Mouse (Mus musculus) hindbrain, embryonic 11.5 days (tissue): ENCODE measurements around the gene Olfr1355. TPM values are rescaled to one million over a fixed set of nuclear protein-coding genes. Genes with fewer than 3 reads are reported as not detected.
"Not testable (repeated sequence)": the region's sequence is repeated elsewhere in the genome, so short reads cannot be mapped to it uniquely, and the experiment has no call there.

Source experiments
- ATAC-seq: fragments of 200-750 bp; cut with Nextera tagmentation; 2 replicates; pipeline ENCODE4 v1.8.0; 2017; ENCODE audit warnings: mild to moderate bottlenecking, moderate TSS enrichment, moderate library complexity; ENCODE audit not compliant: low FRiP score
- DNase-seq: peaks from one replicate; pipeline ENCODE4 v3.0.0-alpha.2; 2015; ENCODE audit warnings: low spot score
- H3K27ac ChIP-seq: fragments of 300-500 bp; sonication (generic); 2 replicates; pipeline ENCODE4 v1.5.1; 2014; ENCODE audit warnings: mild to moderate bottlenecking, low read depth, low read length
- H3K27me3 ChIP-seq: fragments of 300-500 bp; sonication (generic); 2 replicates; pipeline ENCODE4 v1.6.1; 2014; ENCODE audit warnings: mild to moderate bottlenecking, low read length, moderate library complexity, mixed read lengths; ENCODE audit not compliant: control insufficient read depth, insufficient read depth
- H3K36me3 ChIP-seq: fragments of 300-500 bp; sonication (generic); 2 replicates; pipeline ENCODE4 v1.6.1; 2014; ENCODE audit warnings: mild to moderate bottlenecking, low read length, moderate library complexity, mixed read lengths; ENCODE audit not compliant: control insufficient read depth, insufficient read depth
- H3K4me1 ChIP-seq: fragments of 300-500 bp; sonication (generic); replicated peaks from 2 replicates; pipeline ENCODE4 v1.6.1; 2014; ENCODE audit warnings: low read length, mixed read lengths; ENCODE audit not compliant: control insufficient read depth, insufficient read depth
- H3K4me2 ChIP-seq: fragments of 300-500 bp; sonication (generic); replicated peaks from 2 replicates; pipeline ENCODE4 v1.6.1; 2014; ENCODE audit warnings: mild to moderate bottlenecking, low read depth, low read length
- H3K4me3 ChIP-seq: fragments of 300-500 bp; sonication (generic); 2 replicates; pipeline ENCODE4 v1.5.1; 2014; ENCODE audit warnings: low read depth, low read length
- H3K9ac ChIP-seq: fragments of 300-500 bp; sonication (generic); 2 replicates; pipeline ENCODE4 v1.6.1; 2014; ENCODE audit warnings: low read depth, low read length
- H3K9me3 ChIP-seq: fragments of 300-500 bp; sonication (generic); 2 replicates; pipeline ENCODE4 v1.6.1; 2016; ENCODE audit warnings: low read length; ENCODE audit not compliant: control insufficient read depth
- WGBS: fragments of 180-500 bp; shearing (Covaris S2); extraction: QIAGEN DNeasy Blood & Tissue Kit; methylation state at CpG from one replicate; pipeline ENCODE4 v1.1.7; 2014; 5-methylcytosine and 5-hydroxymethylcytosine counted together
- polyA plus RNA-seq: library from polyadenylated mRNA; unstranded; fragments of >200 nt; fragmentation: Nextera tagmentation; extraction: Ambion mirVana; gene quantifications from 2 replicates; pipeline ENCODE4 v1.2.1, GENCODE M21; 2014

The Olfr1355 gene
- polyA plus RNA-seq: not detected in 2 replicates

DNA sequence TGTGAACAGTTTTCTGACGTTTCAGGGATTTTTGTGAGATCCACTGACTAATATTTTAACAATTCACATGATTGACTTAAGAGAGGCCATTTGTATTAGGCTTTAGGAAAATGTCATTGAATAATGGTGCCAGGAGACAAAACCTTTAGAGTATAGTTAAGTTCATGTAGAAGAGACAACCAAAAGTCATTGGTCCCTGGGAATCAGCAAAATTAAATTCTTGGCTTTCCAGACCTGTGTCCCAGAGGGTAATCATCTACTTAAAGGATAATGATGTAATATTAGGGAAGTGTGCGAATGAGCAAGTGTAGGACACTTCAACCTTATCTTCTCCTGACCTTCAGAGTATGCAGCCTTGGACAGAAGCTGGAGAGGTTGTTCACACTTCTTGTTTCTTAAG, at the start of gene Olfr1355:
Gene Olfr1355, plus strand, starts transcription at position 301 of the 400 bp plus-strand sequence.
- no peaks in the 10 kb centered on the region for H3K36me3 ChIP-seq
- no peak within 1 kb of the TSS for H3K4me2 ChIP-seq
- H3K9me3 ChIP-seq: no peaks in the 10 kb centered on the region
- H3K27me3 ChIP-seq: no peaks in the 10 kb centered on the region
- 67% methylated on average over 2 of the region's 2 CpGs for WGBS
- no peak for ATAC-seq
- no peak within 1 kb of the TSS for H3K4me3 ChIP-seq
- H3K9ac ChIP-seq: no peak within 1 kb of the TSS
- DNase-seq: no peak
- H3K4me1 ChIP-seq: no peaks in the 10 kb centered on the region
- H3K27ac ChIP-seq: no peak within 1 kb of the TSS

DNA sequence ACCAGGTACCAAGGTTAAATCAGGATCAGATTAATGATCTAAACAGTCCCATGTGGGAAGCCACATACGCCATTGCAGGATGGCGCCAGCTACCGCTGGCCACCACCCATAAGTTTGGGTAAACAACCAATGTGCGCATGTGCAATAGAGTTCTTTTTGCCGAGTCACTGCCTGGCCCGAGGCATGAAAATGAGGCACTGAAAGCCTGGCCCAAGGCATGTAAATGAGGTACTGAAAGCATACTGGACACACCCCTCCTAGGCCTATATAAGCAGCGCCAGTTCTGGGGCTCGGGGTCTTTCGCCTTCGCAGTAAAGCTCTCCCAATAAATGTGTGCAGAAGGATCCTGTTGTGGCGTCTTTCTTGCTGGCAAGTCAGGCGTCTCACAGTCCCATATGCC, 34.9 kb upstream of the Olfr1355 start:
- 92% methylated on average over 12 of the region's 12 CpGs for WGBS
- H3K36me3 ChIP-seq, H3K9me3 ChIP-seq, H3K9ac ChIP-seq, H3K27me3 ChIP-seq, H3K4me2 ChIP-seq, DNase-seq, ATAC-seq, H3K27ac ChIP-seq, H3K4me3 ChIP-seq, H3K4me1 ChIP-seq: not testable (repeated sequence)

DNA sequence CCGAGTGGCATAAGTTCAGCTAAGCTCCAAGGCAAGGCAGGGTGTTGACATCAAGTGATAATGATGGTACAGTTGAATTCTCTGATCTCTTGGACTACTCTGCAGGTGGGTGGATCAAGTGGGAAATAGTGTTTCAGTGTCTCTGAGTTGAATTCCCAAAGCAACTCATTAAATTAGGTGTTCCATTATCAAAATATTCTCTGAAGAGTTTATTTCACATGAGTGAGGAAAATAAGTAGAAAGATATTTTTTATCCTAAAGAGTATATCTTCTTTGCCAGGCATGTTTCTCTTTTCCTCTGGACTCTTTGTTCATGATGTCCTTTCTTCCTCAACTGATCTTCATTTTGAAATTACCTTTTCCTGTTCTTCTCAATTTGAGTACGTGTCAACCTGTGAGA, 23.3 kb upstream of the Olfr1355 start, which contains the start of gene Olfr1356:
Gene Olfr1356, minus strand, starts transcription at position 101 of the 400 bp plus-strand sequence.
- H3K9me3 ChIP-seq: no peaks in the 10 kb centered on the region
- no peak within 1 kb of the TSS for H3K9ac ChIP-seq
- no peak for DNase-seq
- no peak within 1 kb of the TSS for H3K4me3 ChIP-seq
- no peaks in the 10 kb centered on the region for H3K36me3 ChIP-seq
- H3K27ac ChIP-seq: no peak within 1 kb of the TSS
- H3K4me2 ChIP-seq: no peak within 1 kb of the TSS
- no peak for ATAC-seq
- no peaks in the 10 kb centered on the region for H3K4me1 ChIP-seq
- no peaks in the 10 kb centered on the region for H3K27me3 ChIP-seq
- 86% methylated on average over 2 of the region's 2 CpGs for WGBS

- not testable (repeated sequence) for H3K36me3 ChIP-seq
Observed at GRCm38 (mm10) chr10:78912871-78913270, 37.5 kb downstream of the Olfr1355 start, which contains the start of gene Olfr1354. Olfr1354 (plus strand) TSS chr10:78913171.

More at GRCm38 (mm10) chr10:78912871-78913270, 37.5 kb downstream of the Olfr1355 start, which contains the start of gene Olfr1354:
- not testable (repeated sequence) for H3K4me1 ChIP-seq, H3K4me2 ChIP-seq, DNase-seq, ATAC-seq, H3K9me3 ChIP-seq, H3K9ac ChIP-seq, H3K4me3 ChIP-seq, H3K27me3 ChIP-seq, H3K27ac ChIP-seq
- 79% methylated on average over 1 of the region's 1 CpGs for WGBS

Other genes starting within 250 kb of the Olfr1355 start
- not detected in 2 replicates for gene Casp14, start 157.2 kb upstream of the Olfr1355 start, polyA plus RNA-seq
- gene Ccdc105, start 122.5 kb upstream of the Olfr1355 start, polyA plus RNA-seq: not detected in 2 replicates
- gene Slc1a6, start 95.0 kb upstream of the Olfr1355 start, polyA plus RNA-seq: 0.63 and 1.2 TPM in 2 replicates
- gene Olfr1356, start 23.4 kb upstream of the Olfr1355 start, polyA plus RNA-seq: not detected in 2 replicates
- not detected in 2 replicates for gene Olfr1354, start 37.6 kb downstream of the Olfr1355 start, polyA plus RNA-seq
- gene Olfr8, start 75.1 kb downstream of the Olfr1355 start, polyA plus RNA-seq: not detected in 2 replicates
- gene Olfr1353, start 87.8 kb downstream of the Olfr1355 start, polyA plus RNA-seq: not detected in 2 replicates
- not detected in 2 replicates for gene Olfr1352, start 105.5 kb downstream of the Olfr1355 start, polyA plus RNA-seq
- gene Olfr1351, start 136.9 kb downstream of the Olfr1355 start, polyA plus RNA-seq: not detected in 2 replicates
- 0.14 TPM in 1 of 2 replicates, not detected in the other for gene Olfr57, start 153.2 kb downstream of the Olfr1355 start, polyA plus RNA-seq
- gene 2610008E11Rik, start 222.1 kb downstream of the Olfr1355 start, polyA plus RNA-seq: 49.1 and 50.4 TPM in 2 replicates